Mouse (Mus musculus) small intestine, adult 2 months (tissue): ENCODE data around the gene Prmt3. TPM values are rescaled to one million over a fixed set of nuclear protein-coding genes. Genes with fewer than 3 reads are reported as not detected.

Source experiments
- H3K27ac ChIP-seq: fragments of 200-500 bp; 2 replicates; pipeline ENCODE4 v1.5.1; 2012; ENCODE audit warnings: low read depth, low read length, control low read depth, inconsistent platforms; ENCODE audit not compliant: insufficient read depth
- H3K27me3 ChIP-seq: fragments of 200-500 bp; 2 replicates; pipeline ENCODE4 v1.6.1; 2012; ENCODE audit warnings: mild to moderate bottlenecking, moderate library complexity, low read length, inconsistent platforms; ENCODE audit not compliant: control insufficient read depth, insufficient read depth
- H3K36me3 ChIP-seq: fragments of 200-500 bp; 2 replicates; pipeline ENCODE4 v1.6.1; 2012; ENCODE audit warnings: mild to moderate bottlenecking, low read length, control low read depth, inconsistent platforms; ENCODE audit not compliant: control insufficient read depth, insufficient read depth
- H3K4me1 ChIP-seq: fragments of 200-500 bp; 2 replicates; pipeline ENCODE4 v1.6.1; 2012; ENCODE audit warnings: low read length, inconsistent platforms, mixed read lengths; ENCODE audit not compliant: control insufficient read depth, insufficient read depth, insufficient read length
- H3K4me3 ChIP-seq: fragments of 200-500 bp; 2 replicates; pipeline ENCODE4 v1.5.1; 2012; ENCODE audit warnings: low read depth, mild to moderate bottlenecking, control low read depth, inconsistent platforms, low read length, moderate library complexity
- CTCF ChIP-seq: fragments of 200-500 bp; IDR thresholded peaks from 2 replicates; pipeline ENCODE4 v1.5.1; 2012; ENCODE audit warnings: low read depth, mild to moderate bottlenecking, control low read depth, inconsistent platforms, low read length, moderate library complexity, mixed read lengths; ENCODE audit not compliant: insufficient replicate concordance, insufficient read length; ENCODE audit errors: extremely low read depth
- POLR2A ChIP-seq: fragments of 200-500 bp; IDR thresholded peaks from 2 replicates; pipeline ENCODE4 v1.6.1; 2012; ENCODE audit warnings: low read depth, mild to moderate bottlenecking, control low read depth, inconsistent platforms, low read length, moderate library complexity
- WGBS: fragments of 180-500 bp; shearing (Covaris S2); methylation state at CpG from one replicate; pipeline ENCODE4 v1.1.7; 2018; 5-methylcytosine and 5-hydroxymethylcytosine counted together
- polyA plus RNA-seq: library from polyadenylated mRNA; depleted of rRNA; stranded (reverse); fragments of >200 nt; gene quantifications from 2 replicates; pipeline ENCODE4 v1.2.3, GENCODE M21; 2012

Prmt3 gene
- polyA plus RNA-seq, 1 experiment, result 11.6 TPM

- Histone ChIP-seq H3K27ac (no peak overlapping the region), H3K36me3 (peaks cover 21% of the 10 kb centered on the region), H3K4me1 (no peaks in the 10 kb centered on the region), H3K27me3 (no peaks in the 10 kb centered on the region), H3K4me3 (no peak overlapping the region)
- 80% methylated on average over 3 of the region's 3 CpGs for WGBS
- TF ChIP-seq POLR2A, result no peak
- no peak for TF ChIP-seq CTCF
Observed at GRCm38 (mm10) chr7:49809562-49809961, 31.4 kb downstream of the Prmt3 start.

- 57% methylated on average over 4 of the region's 4 CpGs for WGBS
- H3K27ac ChIP-seq, result no peak overlapping the region
- H3K27me3 ChIP-seq, result no peaks in the 10 kb centered on the region
- H3K4me1 ChIP-seq, result no peaks in the 10 kb centered on the region
- H3K4me3 ChIP-seq, result no peak overlapping the region
- TF ChIP-seq CTCF (no peak), POLR2A (no peak)
- H3K36me3 ChIP-seq, result peaks cover 18% of the 10 kb centered on the region
Observed at GRCm38 (mm10) chr7:49811346-49811745, 33.2 kb downstream of the Prmt3 start.

- Histone ChIP-seq H3K4me3 (no peak overlapping the region), H3K4me1 (no peaks in the 10 kb centered on the region), H3K36me3 (peaks cover 18% of the 10 kb centered on the region), H3K27me3 (no peaks in the 10 kb centered on the region), H3K27ac (no peak overlapping the region)
- TF ChIP-seq CTCF, result no peak
- 82% methylated on average over 4 of the region's 4 CpGs for WGBS
Observed at GRCm38 (mm10) chr7:49819393-49819792, 41.2 kb downstream of the Prmt3 start.

GRCm38 (mm10) chr7:49821370-49821769 lies 43.2 kb downstream of the Prmt3 start:
- WGBS, result 95% methylated on average over 1 of the region's 1 CpGs
- H3K4me1 ChIP-seq, result no peaks in the 10 kb centered on the region
- H3K36me3 ChIP-seq, result peaks cover 18% of the 10 kb centered on the region
- no peak overlapping the region for H3K27ac ChIP-seq
- H3K27me3 ChIP-seq, result no peaks in the 10 kb centered on the region
- H3K4me3 ChIP-seq, result no peak overlapping the region
- TF ChIP-seq CTCF, result no peak
- TF ChIP-seq POLR2A, result no peak

GRCm38 (mm10) chr7:49822028-49822427 lies 43.9 kb downstream of the Prmt3 start:
- TF ChIP-seq CTCF, result no peak
- no peak for TF ChIP-seq POLR2A
- Histone ChIP-seq H3K4me3 (no peak overlapping the region), H3K27ac (no peak overlapping the region), H3K36me3 (peaks cover 21% of the 10 kb centered on the region), H3K27me3 (no peaks in the 10 kb centered on the region), H3K4me1 (no peaks in the 10 kb centered on the region)
- WGBS, result 60% methylated on average over 2 of the region's 2 CpGs

GRCm38 (mm10) chr7:49823595-49823994 lies 45.4 kb downstream of the Prmt3 start:
- H3K36me3 ChIP-seq, result peaks cover 28% of the 10 kb centered on the region
- 85% methylated on average over 4 of the region's 4 CpGs for WGBS
- no peak overlapping the region for H3K4me3 ChIP-seq
- no peak overlapping the region for H3K27ac ChIP-seq
- no peaks in the 10 kb centered on the region for H3K27me3 ChIP-seq
- TF ChIP-seq CTCF (no peak), POLR2A (no peak)
- no peaks in the 10 kb centered on the region for H3K4me1 ChIP-seq

- H3K27ac ChIP-seq, result no peak overlapping the region
- 90% methylated on average over 6 of the region's 6 CpGs for WGBS
Observed at GRCm38 (mm10) chr7:49824043-49824442, 45.9 kb downstream of the Prmt3 start.

GRCm38 (mm10) chr7:49824581-49824980 lies 46.4 kb downstream of the Prmt3 start:
- no peaks in the 10 kb centered on the region for H3K27me3 ChIP-seq
- 81% methylated on average over 2 of the region's 2 CpGs for WGBS
- TF ChIP-seq POLR2A (no peak), CTCF (no peak)

More at GRCm38 (mm10) chr7:49824043-49824442, 45.9 kb downstream of the Prmt3 start:
- TF ChIP-seq CTCF (no peak), POLR2A (no peak)
- no peaks in the 10 kb centered on the region for H3K4me1 ChIP-seq
- H3K27me3 ChIP-seq, result no peaks in the 10 kb centered on the region
- peaks cover 29% of the 10 kb centered on the region for H3K36me3 ChIP-seq
- no peak overlapping the region for H3K4me3 ChIP-seq

More at GRCm38 (mm10) chr7:49824581-49824980, 46.4 kb downstream of the Prmt3 start:
- H3K27ac ChIP-seq, result no peak overlapping the region
- H3K4me1 ChIP-seq, result no peaks in the 10 kb centered on the region
- H3K36me3 ChIP-seq, result peaks cover 29% of the 10 kb centered on the region
- no peak overlapping the region for H3K4me3 ChIP-seq
